Mouse (Mus musculus): ENCODE results near the gene Gpr108.

- no peak for TF ChIP-seq CTCF (IDR thresholded peaks at IDR 0.05; ENCODE audit: low read depth)
- TF ChIP-seq EP300 (IDR thresholded peaks at IDR 0.05; ENCODE audit: low read depth): no peak
These were observed 7.1 kb upstream of the Gpr108 start for GRCm38 (mm10) chr17:57255354-57255753.
